Mouse (Mus musculus) myocyte (in vitro differentiated cells): ENCODE results near the gene H2-Q1. TPM values are rescaled to one million over a fixed set of nuclear protein-coding genes. Genes with fewer than 3 reads are reported as not detected.
"Not testable (repeated sequence)": the region's sequence is repeated elsewhere in the genome, so short reads cannot be mapped to it uniquely, and the experiment has no call there.

Experiments used
- H3K27me3 ChIP-seq: one replicate; pipeline ENCODE4 v1.6.1; 2011; ENCODE audit not compliant: control insufficient read depth, insufficient read depth, insufficient read length
- H3K36me3 ChIP-seq: one replicate; pipeline ENCODE4 v1.6.1; 2011; ENCODE audit not compliant: control insufficient read depth, insufficient read depth
- H3K4me2 ChIP-seq: one replicate; pipeline ENCODE4 v1.6.1; 2011; ENCODE audit warnings: low read depth, control low read depth
- H3K4me3 ChIP-seq: one replicate; pipeline ENCODE4 v1.5.1; 2011; ENCODE audit warnings: mild to moderate bottlenecking, control low read depth, moderate library complexity
- H3K79me2 ChIP-seq: one replicate; pipeline ENCODE4 v1.6.1; 2011; ENCODE audit not compliant: control insufficient read depth, insufficient read depth
- H3ac ChIP-seq: one replicate; pipeline ENCODE4 v1.6.1; 2011; ENCODE audit not compliant: control insufficient read depth, insufficient read length
- CEBPB ChIP-seq: IDR thresholded peaks from 2 replicates; pipeline ENCODE4 v1.6.1; 2011; ENCODE audit warnings: mild to moderate bottlenecking, moderate library complexity; ENCODE audit not compliant: poor library complexity, insufficient read depth, severe bottlenecking
- E2F4 ChIP-seq: IDR thresholded peaks from one replicate; pipeline ENCODE4 v1.6.1; 2011; ENCODE audit warnings: mild to moderate bottlenecking, control low read depth, moderate library complexity; ENCODE audit not compliant: insufficient read depth
- MAX ChIP-seq: IDR thresholded peaks from one replicate; pipeline ENCODE4 v1.6.1; 2011; ENCODE audit warnings: low read depth, mild to moderate bottlenecking, control low read depth
- MYOD1 ChIP-seq, 3 experiments: IDR thresholded peaks; one replicate each; pipeline ENCODE4 v1.6.1; 2011; ENCODE audit warnings: control low read depth in 2 of 3, low read depth in 2 of 3, mild to moderate bottlenecking in 2 of 3, moderate library complexity in 1 of 3; ENCODE audit not compliant: insufficient read length in 2 of 3, control insufficient read depth in 1 of 3
- MYOG ChIP-seq, 3 experiments: IDR thresholded peaks; one replicate each; pipeline ENCODE4 v1.6.1; 2011; ENCODE audit warnings: control low read depth in 2 of 3, low read depth in 2 of 3, mild to moderate bottlenecking in 2 of 3; ENCODE audit not compliant: insufficient read length in 2 of 3, control insufficient read depth in 1 of 3, insufficient read depth in 1 of 3
- POLR2A ChIP-seq: IDR thresholded peaks from one replicate; pipeline ENCODE4 v1.6.1; 2011; ENCODE audit warnings: low read depth, mild to moderate bottlenecking, control low read depth, moderate library complexity; ENCODE audit not compliant: insufficient read length
- POLR2AphosphoS2 ChIP-seq: IDR thresholded peaks from one replicate; pipeline ENCODE4 v1.6.1; 2011; ENCODE audit warnings: low read depth, control low read depth; ENCODE audit not compliant: insufficient read length
- REST ChIP-seq: IDR thresholded peaks from one replicate; pipeline ENCODE4 v1.6.1; 2011; ENCODE audit warnings: mild to moderate bottlenecking, control low read depth, moderate library complexity; ENCODE audit not compliant: insufficient read depth, insufficient read length
- SRF ChIP-seq: IDR thresholded peaks from one replicate; pipeline ENCODE4 v1.6.1; 2011; ENCODE audit warnings: low read depth; ENCODE audit not compliant: control insufficient read depth, insufficient read length
- TCF12 ChIP-seq: IDR thresholded peaks from one replicate; pipeline ENCODE4 v1.6.1; 2011; ENCODE audit warnings: mild to moderate bottlenecking, control low read depth; ENCODE audit not compliant: poor library complexity, insufficient read depth, severe bottlenecking
- TCF3 ChIP-seq: IDR thresholded peaks from one replicate; pipeline ENCODE4 v1.6.1; 2011; ENCODE audit warnings: low read depth, control low read depth; ENCODE audit not compliant: insufficient read length
- USF1 ChIP-seq: IDR thresholded peaks from one replicate; pipeline ENCODE4 v1.6.1; 2011; ENCODE audit warnings: low read depth, mild to moderate bottlenecking, control low read depth, moderate library complexity
- polyA plus RNA-seq: library from polyadenylated mRNA; unstranded; fragments of >200 nt; fragmentation: generic; extraction: Trizol; gene quantifications from one replicate; pipeline ENCODE4 v1.2.1, GENCODE M21; 2012; ENCODE audit warnings: missing spikeins

Gene H2-Q1
- polyA plus RNA-seq, 1 experiment: 6.6 TPM

DNA sequence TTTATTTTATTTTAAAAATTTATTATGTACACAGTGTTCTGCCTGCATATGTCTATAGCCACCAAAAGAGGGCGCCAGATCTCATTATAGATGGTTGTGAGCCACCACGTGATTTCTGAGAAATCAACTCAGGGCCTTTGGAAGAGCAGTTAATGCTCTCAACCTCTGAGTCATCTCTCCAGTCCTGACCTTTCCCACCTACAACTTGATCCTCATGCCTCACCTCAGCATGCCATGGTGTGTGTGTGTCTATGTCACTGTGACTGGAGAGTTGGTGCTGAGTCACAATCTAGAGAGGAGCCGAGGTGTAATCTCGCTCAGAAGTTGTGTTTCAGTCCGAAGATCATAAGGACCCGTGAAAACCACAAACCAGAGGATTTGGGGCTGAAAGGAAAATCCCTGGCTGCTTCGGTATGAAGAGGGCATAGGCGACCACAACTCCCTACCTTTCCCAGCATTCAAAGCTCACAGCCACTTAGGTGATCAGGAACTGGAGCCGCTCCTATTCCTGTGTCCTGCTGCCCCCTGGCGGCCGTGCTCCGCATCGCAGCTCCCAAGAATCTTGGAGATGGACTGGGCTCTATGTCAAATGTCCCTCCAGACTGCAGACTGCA, 18.5 kb upstream of the H2-Q1 start:
- TF ChIP-seq POLR2A: no peak
- no peak for TF ChIP-seq CEBPB
- TF ChIP-seq SRF: no peak
- peak; percentile 94 for TF ChIP-seq USF1
- TF ChIP-seq TCF3: no peak
- no peak for TF ChIP-seq E2F4
- H3K4me3 ChIP-seq: peak overlapping the region; percentile 3
- H3ac ChIP-seq: no peak overlapping the region
- peak overlapping the region; percentile 88 for H3K4me2 ChIP-seq
- H3K36me3 ChIP-seq: no peaks in the 10 kb centered on the region
- H3K27me3 ChIP-seq: peaks cover 19% of the 10 kb centered on the region
- no peaks in the 10 kb centered on the region for H3K79me2 ChIP-seq

- Histone ChIP-seq H3K4me3 (no peak overlapping the region), H3K36me3 (no peaks in the 10 kb centered on the region), H3K4me2 (no peak overlapping the region), H3ac (no peak overlapping the region), H3K79me2 (no peaks in the 10 kb centered on the region), H3K27me3 (peaks cover 30% of the 10 kb centered on the region)
- no peak for TF ChIP-seq MYOD1 (IDR thresholded peaks at IDR 0.05; ENCODE audit: control insufficient read depth in 1 of 3, insufficient read length in 2 of 3, low read depth in 2 of 3)
- no peak for TF ChIP-seq MAX
- TF ChIP-seq POLR2AphosphoS2: no peak
- TF ChIP-seq MYOG (IDR thresholded peaks at IDR 0.05; ENCODE audit: control insufficient read depth in 1 of 3, insufficient read depth in 1 of 3, insufficient read length in 2 of 3, low read depth in 2 of 3): no peak
- no peak for TF ChIP-seq TCF3
- no peak for TF ChIP-seq SRF
- no peak for TF ChIP-seq E2F4
- TF ChIP-seq POLR2A: no peak
- TF ChIP-seq TCF12: no peak
These were observed 16.9 kb upstream of the H2-Q1 start for GRCm38 (mm10) chr17:35303271-35303670.

DNA sequence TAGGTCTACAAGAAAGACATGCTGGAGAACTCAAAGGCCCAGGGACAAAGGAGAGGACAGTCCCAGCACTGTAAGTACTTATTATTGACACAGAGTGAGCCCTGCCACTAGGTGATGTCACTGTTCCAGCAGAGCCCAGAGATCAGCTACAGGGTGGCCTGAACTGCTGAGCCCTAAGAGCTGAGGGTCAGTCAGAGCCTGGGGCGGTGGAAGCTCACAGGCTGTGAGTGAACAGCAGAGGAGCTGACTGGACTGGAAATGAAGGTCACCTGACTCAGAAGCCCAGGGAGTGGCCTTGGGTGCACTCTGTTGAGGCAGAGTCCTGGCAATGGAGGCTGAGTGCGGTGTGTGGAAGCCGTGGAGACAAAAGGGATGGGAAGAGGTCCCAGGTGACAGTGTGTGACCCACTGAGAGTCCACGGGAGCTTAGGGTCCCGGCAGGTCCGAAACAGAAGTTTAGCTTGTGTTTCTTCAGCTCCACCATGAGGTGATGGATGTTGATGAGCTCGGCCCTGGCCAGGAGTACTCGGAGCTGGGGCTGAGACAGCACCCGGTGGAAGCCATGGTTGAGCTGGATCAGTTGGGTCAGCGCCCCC, 16.4 kb upstream of the H2-Q1 start:
- TF ChIP-seq SRF: no peak

GRCm38 (mm10) chr17:35304478-35304877, 15.7 kb upstream of the H2-Q1 start:
- H3ac ChIP-seq: no peak overlapping the region
- TF ChIP-seq SRF (no peak), MYOG (IDR thresholded peaks at IDR 0.05; ENCODE audit: control insufficient read depth in 1 of 3, insufficient read depth in 1 of 3, insufficient read length in 2 of 3, low read depth in 2 of 3) (no peak), POLR2A (no peak), MYOD1 (IDR thresholded peaks at IDR 0.05; ENCODE audit: control insufficient read depth in 1 of 3, insufficient read length in 2 of 3, low read depth in 2 of 3) (no peak), CEBPB (no peak), E2F4 (no peak), USF1 (no peak), POLR2AphosphoS2 (no peak), TCF3 (no peak), MAX (no peak)
- peaks cover 35% of the 10 kb centered on the region for H3K27me3 ChIP-seq
- H3K79me2 ChIP-seq: no peaks in the 10 kb centered on the region
- H3K4me2 ChIP-seq: no peak overlapping the region
- no peak overlapping the region for H3K4me3 ChIP-seq
- H3K36me3 ChIP-seq: no peaks in the 10 kb centered on the region

More for the DNA sequence above, 16.4 kb upstream of the H2-Q1 start:
- Histone ChIP-seq H3K4me3 (no peak overlapping the region), H3K4me2 (no peak overlapping the region), H3K79me2 (no peaks in the 10 kb centered on the region), H3K36me3 (no peaks in the 10 kb centered on the region), H3ac (no peak overlapping the region), H3K27me3 (peaks cover 35% of the 10 kb centered on the region)

DNA sequence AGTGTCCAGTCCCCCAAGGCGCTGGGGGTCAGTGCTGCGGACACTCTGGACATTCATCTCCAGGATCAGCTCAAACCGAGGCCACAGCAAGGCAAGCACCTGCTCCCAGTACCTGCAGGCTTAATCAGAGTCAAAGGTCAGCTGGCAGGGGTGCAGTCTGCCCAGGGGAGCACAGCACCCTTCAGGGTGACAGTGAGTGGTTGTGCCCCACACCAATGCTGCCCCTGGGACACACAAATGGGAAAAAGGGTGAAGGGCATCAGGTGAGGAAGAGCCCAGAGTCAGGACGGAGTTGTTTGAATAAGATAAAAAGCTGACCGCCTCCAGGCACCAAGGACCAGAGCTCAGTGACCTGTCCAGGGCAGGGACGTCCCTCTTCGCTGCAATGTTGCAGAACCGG, 15.3 kb upstream of the H2-Q1 start:
- not testable (repeated sequence) for H3K36me3 ChIP-seq, H3K4me2 ChIP-seq, H3K4me3 ChIP-seq, H3K79me2 ChIP-seq, H3ac ChIP-seq
- H3K27me3 ChIP-seq: peaks cover 35% of the 10 kb centered on the region

DNA sequence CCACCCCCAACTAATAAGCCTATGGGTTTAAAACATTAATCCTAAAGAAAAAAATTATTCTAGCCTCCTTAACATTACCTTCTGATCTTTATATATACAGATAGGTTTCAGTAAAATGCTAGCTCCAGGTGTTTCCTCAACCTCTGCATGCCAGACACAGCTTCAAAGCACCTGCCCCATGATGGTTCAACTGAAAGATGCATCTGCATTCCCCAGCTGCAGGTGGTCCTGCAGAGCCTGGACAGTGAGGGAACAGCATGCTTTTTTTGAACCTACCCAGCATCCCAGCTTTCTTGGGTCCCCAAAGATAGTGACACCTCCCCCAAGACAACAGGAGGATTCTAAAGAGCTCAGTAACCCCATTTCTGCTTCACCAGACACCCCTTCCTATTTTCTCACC, 1.5 kb upstream of the H2-Q1 start:
- H3ac ChIP-seq: no peak overlapping the region
- H3K79me2 ChIP-seq: no peaks in the 10 kb centered on the region

DNA sequence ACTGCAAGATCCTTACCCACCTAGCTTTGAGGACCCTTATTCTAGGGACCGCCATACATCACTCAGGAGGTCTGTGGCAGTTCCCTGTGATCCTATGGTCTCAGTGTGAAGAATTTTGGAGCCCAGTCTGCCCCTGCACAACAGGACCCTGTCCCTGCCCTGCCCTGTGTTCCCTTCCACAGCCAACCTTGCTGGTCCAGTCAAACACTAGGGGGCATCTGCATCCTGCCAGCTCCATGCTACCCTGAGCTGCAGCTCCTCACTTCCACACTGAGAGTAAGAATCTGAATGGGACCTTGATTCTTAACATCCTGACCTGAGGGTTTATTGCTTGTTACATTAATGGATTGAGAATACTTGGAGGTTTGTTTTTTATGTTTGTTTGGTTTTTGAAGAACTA, 4.9 kb downstream of the H2-Q1 start:
- H3K79me2 ChIP-seq, H3K36me3 ChIP-seq, H3K4me2 ChIP-seq, H3ac ChIP-seq, H3K4me3 ChIP-seq: not testable (repeated sequence)
- peaks cover 16% of the 10 kb centered on the region for H3K27me3 ChIP-seq

More for the DNA sequence above, 1.5 kb upstream of the H2-Q1 start:
- Histone ChIP-seq H3K27me3 (peaks cover 16% of the 10 kb centered on the region), H3K4me3 (no peak overlapping the region), H3K4me2 (no peak overlapping the region), H3K36me3 (no peaks in the 10 kb centered on the region)
- TF ChIP-seq CEBPB (no peak), MYOD1 (IDR thresholded peaks at IDR 0.05; ENCODE audit: control insufficient read depth in 1 of 3, insufficient read length in 2 of 3, low read depth in 2 of 3) (no peak), SRF (no peak), E2F4 (no peak), REST (no peak), TCF12 (no peak), TCF3 (no peak), USF1 (no peak), POLR2A (no peak), POLR2AphosphoS2 (no peak), MYOG (IDR thresholded peaks at IDR 0.05; ENCODE audit: control insufficient read depth in 1 of 3, insufficient read depth in 1 of 3, insufficient read length in 2 of 3, low read depth in 2 of 3) (no peak)

GRCm38 (mm10) chr17:35326000-35326399, 5.8 kb downstream of the H2-Q1 start:
- H3K4me3 ChIP-seq, H3K4me2 ChIP-seq, H3K36me3 ChIP-seq, H3ac ChIP-seq, H3K27me3 ChIP-seq, H3K79me2 ChIP-seq: not testable (repeated sequence)
